Mouse (Mus musculus) monocyte, adult 5-6 weeks (primary cell): Measurements from ENCODE around the gene Msi1. TPM values are rescaled to one million over a fixed set of nuclear protein-coding genes. Genes with fewer than 3 reads are reported as not detected.

Experiments
- total RNA-seq: library from RNA; stranded (forward); fragments of 200-1000, 200-491, 200-594 nt; gene quantifications from 3 replicates; pipeline ENCODE4 v1.2.3, GENCODE M21; 2017

The Msi1 gene
- total RNA-seq, 1 experiment from 2014 or later = not detected

Other genes with a start within 250 kb of the Msi1 start
- gene Cabp1, start 235.2 kb upstream of the Msi1 start, total RNA-seq = not detected in 3 replicates
- 57.1 to 85.3 TPM (median 81.5 TPM) in 3 replicates for gene Pop5, start 193.8 kb upstream of the Msi1 start, total RNA-seq
- 58.1 to 134 TPM (median 61.2 TPM) in 3 replicates for gene Rnf10, start 156.7 kb upstream of the Msi1 start, total RNA-seq
- 41.4 to 45.3 TPM (median 44.4 TPM) in 3 replicates for gene Coq5, start 149.9 kb upstream of the Msi1 start, total RNA-seq
- gene Dynll1, start 128.6 kb upstream of the Msi1 start, total RNA-seq = 110 to 176 TPM (median 141 TPM) in 3 replicates
- 62.5 to 83.1 TPM (median 79.3 TPM) in 3 replicates for gene Srsf9, start 102.4 kb upstream of the Msi1 start, total RNA-seq
- gene Gatc, start 88.4 kb upstream of the Msi1 start, total RNA-seq = 4.9 to 7.6 TPM (median 5.8 TPM) in 3 replicates
- gene Triap1, start 88.4 kb upstream of the Msi1 start, total RNA-seq = 16.4 to 23.1 TPM (median 22.2 TPM) in 3 replicates
- gene Cox6a1, start 80.6 kb upstream of the Msi1 start, total RNA-seq = 55.6 to 79.0 TPM (median 64.1 TPM) in 3 replicates
- gene Pla2g1b, start 36.7 kb downstream of the Msi1 start, total RNA-seq = not detected in 3 replicates
- gene Sirt4, start 55.1 kb downstream of the Msi1 start, total RNA-seq = 5.2 to 10.7 TPM (median 7.8 TPM) in 3 replicates
- 85.9 to 113 TPM (median 106 TPM) in 3 replicates for gene Pxn, start 77.1 kb downstream of the Msi1 start, total RNA-seq
- 991 to 1,396 TPM (median 1,306 TPM) in 3 replicates for gene Rplp0, start 129.9 kb downstream of the Msi1 start, total RNA-seq
- 16.9 to 37.5 TPM (median 22.8 TPM) in 3 replicates for gene Gcn1l1, start 135.7 kb downstream of the Msi1 start, total RNA-seq
- gene Rab35, start 202.3 kb downstream of the Msi1 start, total RNA-seq = 44.1 to 51.4 TPM (median 46.2 TPM) in 3 replicates